Mouse (Mus musculus) G1E (cell line): ENCODE results near the gene Pdcd10. TPM values are rescaled to one million over a fixed set of nuclear protein-coding genes. Genes with fewer than 3 reads are reported as not detected.

ENCODE experiments used
- ATAC-seq: 2 replicates; pipeline ENCODE4 v1.8.0; 2016; ENCODE audit warnings: mild to moderate bottlenecking; ENCODE audit not compliant: insufficient number of reproducible peaks, poor library complexity, low FRiP score, severe bottlenecking; ENCODE audit errors: extremely low read depth
- DNase-seq: peaks from one replicate; pipeline ENCODE4 v3.0.0; 2012; ENCODE audit warnings: low spot score
- H3K27me3 ChIP-seq: 2 replicates; pipeline ENCODE4 v1.6.1; 2012; ENCODE audit warnings: mild to moderate bottlenecking, low read length, inconsistent platforms; ENCODE audit not compliant: insufficient read depth
- H3K36me3 ChIP-seq: replicated peaks from 2 replicates; pipeline ENCODE3; 2012; ENCODE audit warnings: mild to moderate bottlenecking, inconsistent platforms
- H3K4me1 ChIP-seq: 2 replicates; pipeline ENCODE4 v1.6.1; 2012; ENCODE audit warnings: low read depth, low read length, inconsistent platforms, mixed read lengths; ENCODE audit not compliant: insufficient read depth
- H3K4me3 ChIP-seq: 2 replicates; pipeline ENCODE4 v1.5.1; 2012; ENCODE audit warnings: low read depth, mild to moderate bottlenecking, inconsistent platforms, low read length, moderate library complexity, mixed read lengths
- H3K9me3 ChIP-seq: replicated peaks from 2 replicates; pipeline ENCODE4 v1.6.1; 2012; ENCODE audit warnings: inconsistent platforms
- CTCF ChIP-seq: IDR thresholded peaks from 2 replicates; pipeline ENCODE4 v1.5.1; 2012; ENCODE audit warnings: low read depth, low read length, inconsistent platforms, mixed read lengths
- GATA1 ChIP-seq: IDR thresholded peaks from 2 replicates; pipeline ENCODE4 v1.6.1; 2012; ENCODE audit warnings: borderline replicate concordance, low read length, inconsistent platforms, mixed read lengths
- GATA2 ChIP-seq: IDR thresholded peaks from 2 replicates; pipeline ENCODE4 v1.6.1; 2012; ENCODE audit warnings: low read depth, low read length, inconsistent platforms, borderline replicate concordance
- POLR2AphosphoS5 ChIP-seq: IDR thresholded peaks from 2 replicates; pipeline ENCODE4 v1.6.1; 2012; ENCODE audit warnings: low read depth, low read length, inconsistent platforms; ENCODE audit not compliant: insufficient replicate concordance
- TAL1 ChIP-seq: conservative IDR thresholded peaks from 2 replicates; pipeline ENCODE4 v1.6.1; 2012; ENCODE audit warnings: low read depth, low read length, inconsistent platforms, mixed read lengths
- polyA plus RNA-seq: library from polyadenylated mRNA; stranded (reverse); fragments of >175 nt; gene quantifications from 2 replicates; pipeline ENCODE4 v1.2.3, GENCODE M21; 2012
- total RNA-seq, 2 experiments: library from RNA; stranded (forward) in 1 of 2; stranded (reverse) in 1 of 2; fragments of 200-1000 nt in 1 of 2; fragments of >200 nt in 1 of 2; fragmentation: Nextera tagmentation in 1 of 2; gene quantifications; 2 replicates each; pipeline ENCODE4 v1.2.3; 2014 to 2017

Pdcd10 gene
- total RNA-seq (2014; fragmentation: Nextera tagmentation) (29.2 and 30.7 TPM in 2 replicates), total RNA-seq (2017) (100 and 114 TPM in 2 replicates), polyA plus RNA-seq (1.6 and 3.6 TPM in 2 replicates)

DNA sequence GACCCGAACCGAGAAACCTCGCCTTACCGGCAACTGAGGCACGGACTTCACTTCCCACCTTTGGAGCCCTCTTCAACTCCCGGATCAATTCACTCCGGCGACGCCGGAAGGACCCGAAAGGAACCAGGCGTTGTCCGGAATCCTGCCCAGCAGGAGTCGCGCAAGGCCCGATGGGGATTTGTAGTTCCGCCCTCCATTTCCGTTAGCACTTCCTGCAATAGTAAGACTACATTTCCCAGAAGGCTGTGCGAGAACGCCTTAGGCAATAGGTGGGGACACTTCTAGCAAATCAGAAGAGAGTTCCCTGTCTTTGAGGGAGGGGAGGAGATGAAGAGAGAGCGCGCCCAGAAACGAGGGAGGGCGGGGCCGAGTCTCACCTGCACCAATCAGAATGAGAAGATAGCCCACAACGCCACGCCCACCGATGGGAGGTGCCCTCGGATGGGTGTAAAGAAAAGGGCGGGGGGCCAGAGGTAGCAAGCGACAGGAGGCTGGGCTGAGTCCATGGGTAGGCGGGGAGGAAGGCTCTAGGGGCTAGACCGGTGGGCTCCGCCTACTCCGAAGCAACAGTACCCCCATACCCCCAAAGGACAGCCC is at the start of gene Pdcd10:
Gene Pdcd10 (minus strand): TSS at position 162 of the 597 bp plus-strand sequence.
- Histone ChIP-seq H3K36me3 (peaks cover 2% of the 10 kb centered on the region), H3K4me3 (peak within 1 kb of the TSS; percentile 94), H3K27me3 (no peaks in the 10 kb centered on the region), H3K9me3 (no peaks in the 10 kb centered on the region), H3K4me1 (peaks cover 18% of the 10 kb centered on the region)
- ATAC-seq (peak; percentile 91), DNase-seq (peak; percentile 87)
- TF ChIP-seq POLR2AphosphoS5 = no peak
- TF ChIP-seq GATA2 = no peak
- TF ChIP-seq CTCF = no peak
- no peak for TF ChIP-seq TAL1
- no peak for TF ChIP-seq GATA1

GRCm38 (mm10) chr3:75584898-75585297 is 28.2 kb upstream of the Pdcd10 start:
- Histone ChIP-seq H3K9me3 (no peaks in the 10 kb centered on the region), H3K27me3 (peaks cover 4% of the 10 kb centered on the region; the same call in 1 of the 2 replicates), H3K36me3 (no peaks in the 10 kb centered on the region), H3K4me1 (no peaks in the 10 kb centered on the region), H3K4me3 (no peak overlapping the region)
- no peak for TF ChIP-seq CTCF
- TF ChIP-seq GATA1 = no peak
- no peak for TF ChIP-seq POLR2AphosphoS5
- TF ChIP-seq TAL1 = no peak
- TF ChIP-seq GATA2 = no peak
- ATAC-seq = no peak
- no peak for DNase-seq

- Histone ChIP-seq H3K4me3 (no peak overlapping the region), H3K27me3 (peaks cover 3% of the 10 kb centered on the region; the same call in 1 of the 2 replicates), H3K9me3 (no peaks in the 10 kb centered on the region), H3K4me1 (no peaks in the 10 kb centered on the region), H3K36me3 (no peaks in the 10 kb centered on the region)
- DNase-seq = no peak
- ATAC-seq = no peak
- TF ChIP-seq TAL1 (no peak), CTCF (no peak), POLR2AphosphoS5 (no peak), GATA2 (no peak), GATA1 (no peak)
Measured at GRCm38 (mm10) chr3:75583293-75583692, 26.6 kb upstream of the Pdcd10 start.

DNA sequence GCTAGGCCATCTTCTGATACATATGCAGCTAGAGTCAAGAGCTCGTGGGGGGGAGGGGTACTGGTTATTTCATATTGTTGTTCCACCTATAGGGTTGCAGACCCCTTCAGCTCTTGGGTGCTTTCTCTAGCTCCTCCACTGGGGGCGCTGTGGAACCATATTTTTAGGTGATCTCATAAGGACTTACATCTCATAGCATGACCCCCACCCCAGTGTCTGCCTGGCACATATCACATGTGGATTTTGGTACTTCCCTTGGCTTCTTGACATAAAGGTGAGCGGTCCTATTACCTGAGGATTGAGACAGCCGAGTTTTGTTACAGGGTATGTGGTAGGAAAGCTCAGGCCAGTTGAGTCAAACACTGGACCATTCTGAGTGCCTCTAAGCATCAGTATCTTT is 22.7 kb upstream of the Pdcd10 start:
- TF ChIP-seq POLR2AphosphoS5 (no peak), GATA2 (no peak), TAL1 (no peak), GATA1 (no peak), CTCF (no peak)
- ATAC-seq (no peak), DNase-seq (no peak)
- H3K27me3 ChIP-seq = no peaks in the 10 kb centered on the region
- no peak overlapping the region for H3K4me3 ChIP-seq
- no peaks in the 10 kb centered on the region for H3K9me3 ChIP-seq
- no peaks in the 10 kb centered on the region for H3K4me1 ChIP-seq
- no peaks in the 10 kb centered on the region for H3K36me3 ChIP-seq

DNA sequence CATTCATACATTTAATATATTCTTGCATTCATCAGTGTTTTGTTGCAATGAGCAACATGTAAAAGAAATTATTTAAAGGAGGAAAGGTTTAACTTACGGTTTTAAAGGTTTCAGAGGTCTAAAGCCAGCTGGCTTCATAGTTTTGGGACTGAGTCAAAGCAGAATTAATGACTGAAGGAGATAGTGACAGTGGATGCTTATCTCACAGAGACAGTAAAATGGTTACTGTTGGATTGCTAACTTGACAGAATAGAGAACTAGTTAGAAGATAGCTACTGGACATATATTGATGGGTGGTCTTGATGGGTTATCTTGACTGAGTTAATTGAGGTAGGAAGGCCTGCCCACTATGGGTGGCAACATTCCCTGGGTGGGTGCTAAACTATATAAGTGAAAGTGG is 18.9 kb upstream of the Pdcd10 start:
- ATAC-seq = no peak
- no peaks in the 10 kb centered on the region for H3K36me3 ChIP-seq
- no peak overlapping the region for H3K4me3 ChIP-seq
- TF ChIP-seq GATA1 (no peak), POLR2AphosphoS5 (no peak)
- H3K4me1 ChIP-seq = no peaks in the 10 kb centered on the region
- no peaks in the 10 kb centered on the region for H3K9me3 ChIP-seq
- no peaks in the 10 kb centered on the region for H3K27me3 ChIP-seq
- DNase-seq = no peak

GRCm38 (mm10) chr3:75574074-75574473 is 17.4 kb upstream of the Pdcd10 start:
- Histone ChIP-seq H3K4me1 (no peaks in the 10 kb centered on the region), H3K27me3 (no peaks in the 10 kb centered on the region), H3K9me3 (no peaks in the 10 kb centered on the region), H3K4me3 (no peak overlapping the region), H3K36me3 (no peaks in the 10 kb centered on the region)
- no peak for DNase-seq
- TF ChIP-seq GATA2 (no peak), POLR2AphosphoS5 (no peak), TAL1 (no peak), GATA1 (no peak), CTCF (no peak)
- no peak for ATAC-seq
